Mouse (Mus musculus) stomach, embryonic 14.5 days (tissue): ENCODE measurements around the gene Fam72a. TPM values are rescaled to one million over a fixed set of nuclear protein-coding genes. Genes with fewer than 3 reads are reported as not detected.

Experiments
- ATAC-seq: fragments of 200-750 bp; cut with Nextera tagmentation; 2 replicates; pipeline ENCODE4 v1.8.0; 2017; ENCODE audit warnings: low read depth, moderate TSS enrichment; ENCODE audit not compliant: insufficient number of reproducible peaks, insufficient read depth, low FRiP score
- H3K27ac ChIP-seq: fragments of 300-500 bp; sonication (generic); 2 replicates; pipeline ENCODE4 v1.5.1; 2014; ENCODE audit warnings: mild to moderate bottlenecking, low read length, moderate library complexity, mixed read lengths
- H3K27me3 ChIP-seq: fragments of 300-500 bp; sonication (generic); 2 replicates; pipeline ENCODE4 v1.6.1; 2014; ENCODE audit warnings: low read length, control low read depth, mixed read lengths; ENCODE audit not compliant: control insufficient read depth, insufficient read depth
- H3K36me3 ChIP-seq: fragments of 300-500 bp; sonication (generic); 2 replicates; pipeline ENCODE4 v1.6.1; 2014; ENCODE audit warnings: mild to moderate bottlenecking, control low read depth, low read length, moderate library complexity, mixed read lengths; ENCODE audit not compliant: control insufficient read depth, insufficient read depth
- H3K4me1 ChIP-seq: fragments of 300-500 bp; sonication (generic); 2 replicates; pipeline ENCODE4 v1.6.1; 2014; ENCODE audit warnings: low read length, control low read depth, mixed read lengths; ENCODE audit not compliant: control insufficient read depth, insufficient read depth
- H3K4me2 ChIP-seq: fragments of 300-500 bp; sonication (generic); replicated peaks from 2 replicates; pipeline ENCODE4 v1.6.1; 2014; ENCODE audit warnings: low read depth, low read length, control low read depth
- H3K4me3 ChIP-seq: fragments of 300-500 bp; sonication (generic); 2 replicates; pipeline ENCODE4 v1.5.1; 2014; ENCODE audit warnings: low read depth, low read length, control low read depth
- H3K9ac ChIP-seq: fragments of 300-500 bp; sonication (generic); replicated peaks from 2 replicates; pipeline ENCODE4 v1.6.1; 2014; ENCODE audit warnings: low read depth, mild to moderate bottlenecking, control low read depth, low read length, moderate library complexity, mixed read lengths
- H3K9me3 ChIP-seq: fragments of 300-500 bp; sonication (generic); 2 replicates; pipeline ENCODE4 v1.6.1; 2016; ENCODE audit warnings: low read depth, low read length, control low read depth; ENCODE audit not compliant: control insufficient read depth
- WGBS: fragments of 180-500 bp; shearing (Covaris S2); extraction: QIAGEN DNeasy Blood & Tissue Kit; methylation state at CpG from one replicate; pipeline ENCODE4 v1.1.7; 2014; 5-methylcytosine and 5-hydroxymethylcytosine counted together
- polyA plus RNA-seq: library from polyadenylated mRNA; unstranded; fragments of >200 nt; fragmentation: Nextera tagmentation; extraction: Ambion mirVana; gene quantifications from 2 replicates; pipeline ENCODE4 v1.2.1, GENCODE M21; 2014

Fam72a gene
- polyA plus RNA-seq, 1 experiment from 2014 or later, result 3.2 TPM

GRCm38 (mm10) chr1:131541431-131541830, 13.7 kb downstream of the Fam72a start:
- WGBS, result 52% methylated on average over 3 of the region's 3 CpGs
- H3K27ac ChIP-seq, result 0 out of 2 replicates have a peak overlapping the region, but pooled peaks have one; percentile 21
- no peaks in the 10 kb centered on the region; the same call in 1 of the 2 replicates for H3K36me3 ChIP-seq
- H3K4me3 ChIP-seq, result no peak overlapping the region
- no peaks in the 10 kb centered on the region for H3K4me1 ChIP-seq
- no peaks in the 10 kb centered on the region for H3K27me3 ChIP-seq
- no peak overlapping the region for H3K4me2 ChIP-seq
- no peak overlapping the region for H3K9ac ChIP-seq
- no peak for ATAC-seq
- H3K9me3 ChIP-seq, result no peaks in the 10 kb centered on the region

DNA sequence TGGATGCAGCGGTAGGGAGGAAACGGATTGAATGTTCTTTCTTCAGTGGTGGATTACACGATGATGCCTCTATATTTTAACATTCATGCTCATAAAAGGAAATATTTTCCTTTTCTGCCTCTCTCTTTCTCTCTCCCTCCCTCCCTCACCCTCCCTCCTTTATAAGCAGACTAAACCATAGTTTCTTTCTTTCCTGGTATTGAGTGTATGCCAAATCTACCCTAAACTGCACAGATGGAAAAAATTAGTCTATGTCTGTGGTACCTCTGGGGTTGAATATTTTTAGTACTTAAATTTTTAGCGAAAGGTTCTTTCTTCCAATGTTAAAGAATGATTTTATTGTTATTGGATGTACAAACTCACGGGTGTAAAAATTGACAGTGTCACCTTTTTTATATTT, 14.2 kb downstream of the Fam72a start:
- Histone ChIP-seq H3K36me3 (no peaks in the 10 kb centered on the region; the same call in 1 of the 2 replicates), H3K4me1 (no peaks in the 10 kb centered on the region), H3K4me2 (no peak overlapping the region), H3K9ac (no peak overlapping the region), H3K27ac (no peak overlapping the region), H3K27me3 (no peaks in the 10 kb centered on the region), H3K9me3 (no peaks in the 10 kb centered on the region), H3K4me3 (no peak overlapping the region)
- ATAC-seq, result no peak
- WGBS, result 86% methylated on average over 5 of the region's 5 CpGs

DNA sequence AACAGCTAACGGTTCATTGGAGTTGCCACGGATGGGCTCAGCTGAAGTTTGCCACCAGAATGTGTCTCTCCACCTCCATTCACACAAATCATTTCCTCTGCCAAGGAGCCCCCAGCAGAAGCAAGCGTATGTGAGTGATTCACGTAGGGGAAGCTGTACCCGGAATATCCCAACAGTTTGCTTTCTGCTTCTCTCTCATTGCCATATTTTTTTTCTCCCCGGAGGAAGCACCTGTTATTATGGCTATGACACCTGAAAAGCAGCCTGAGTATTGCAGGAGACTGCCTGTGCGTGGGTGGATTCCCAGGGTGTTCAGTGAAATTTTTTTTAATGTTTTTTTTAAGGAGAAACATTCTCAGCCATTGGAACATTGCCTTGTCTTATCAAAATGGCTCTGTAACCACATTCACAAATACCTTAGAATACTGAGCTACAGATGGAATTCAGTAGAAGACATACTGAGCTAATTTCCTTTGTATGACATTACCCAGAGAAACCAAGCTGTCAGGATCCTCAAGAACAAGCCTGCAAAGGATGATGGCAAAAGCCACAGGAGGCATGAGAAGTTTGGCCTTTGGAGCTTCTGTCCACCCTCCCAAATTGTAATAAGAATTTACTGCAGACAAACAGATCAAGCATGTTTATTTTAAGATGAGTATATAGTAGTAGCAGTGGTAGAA, 16.3 kb downstream of the Fam72a start:
- no peak overlapping the region for H3K27ac ChIP-seq
- H3K9ac ChIP-seq, result no peak overlapping the region
- no peaks in the 10 kb centered on the region for H3K9me3 ChIP-seq
- no peaks in the 10 kb centered on the region for H3K4me1 ChIP-seq
- H3K36me3 ChIP-seq, result no peaks in the 10 kb centered on the region
- no peak overlapping the region for H3K4me3 ChIP-seq
- WGBS, result 76% methylated on average over 7 of the region's 7 CpGs
- no peaks in the 10 kb centered on the region for H3K27me3 ChIP-seq
- no peak overlapping the region for H3K4me2 ChIP-seq
- ATAC-seq, result no peak

DNA sequence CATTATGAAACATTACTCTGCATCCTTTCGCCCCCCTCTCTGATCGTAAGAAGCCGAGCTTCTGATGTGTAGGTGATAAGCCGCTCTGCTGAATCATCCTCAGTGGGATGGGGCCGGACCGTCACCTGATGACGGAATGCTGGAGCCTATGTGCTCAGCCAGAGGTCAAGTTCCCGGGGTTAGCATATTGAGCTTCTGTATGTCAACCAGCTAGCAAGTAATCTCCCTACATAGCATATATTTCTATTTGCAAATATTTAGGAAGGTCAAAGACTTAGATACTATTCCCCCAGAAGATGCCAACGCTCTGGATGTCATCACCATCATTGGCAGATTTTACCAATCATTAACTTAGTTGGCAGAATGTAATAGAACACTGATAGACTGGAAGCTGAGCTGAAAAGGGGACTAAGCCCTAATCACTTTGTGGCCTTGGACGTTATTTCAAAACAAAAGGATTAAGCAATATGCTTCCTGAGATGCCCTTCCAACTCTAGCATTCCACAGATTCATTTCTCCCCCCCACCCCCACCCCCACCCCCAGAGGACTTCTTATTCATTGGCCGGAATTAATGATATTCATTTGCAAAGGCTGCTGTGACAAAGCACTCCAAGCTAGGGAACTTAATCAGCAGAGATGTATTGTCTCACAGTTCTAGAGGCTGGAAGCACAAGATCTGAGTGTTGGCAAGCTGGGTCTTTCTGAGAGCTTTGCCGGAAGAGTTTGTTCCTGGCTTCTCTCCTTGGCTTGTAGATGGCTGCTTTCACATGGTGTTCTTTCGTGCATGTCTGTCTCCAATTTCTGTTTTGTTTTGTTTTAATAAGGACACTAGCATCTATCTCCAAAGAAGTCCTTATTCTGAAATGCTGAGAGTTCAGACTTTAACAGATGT, 19.3 kb downstream of the Fam72a start:
- no peaks in the 10 kb centered on the region for H3K4me1 ChIP-seq
- no peaks in the 10 kb centered on the region for H3K9me3 ChIP-seq
- H3K27ac ChIP-seq, result no peak overlapping the region
- no peak for ATAC-seq
- WGBS, result 66% methylated on average over 13 of the region's 13 CpGs
- no peaks in the 10 kb centered on the region for H3K27me3 ChIP-seq
- H3K9ac ChIP-seq, result no peak overlapping the region
- no peaks in the 10 kb centered on the region for H3K36me3 ChIP-seq
- no peak overlapping the region for H3K4me3 ChIP-seq
- H3K4me2 ChIP-seq, result no peak overlapping the region

DNA sequence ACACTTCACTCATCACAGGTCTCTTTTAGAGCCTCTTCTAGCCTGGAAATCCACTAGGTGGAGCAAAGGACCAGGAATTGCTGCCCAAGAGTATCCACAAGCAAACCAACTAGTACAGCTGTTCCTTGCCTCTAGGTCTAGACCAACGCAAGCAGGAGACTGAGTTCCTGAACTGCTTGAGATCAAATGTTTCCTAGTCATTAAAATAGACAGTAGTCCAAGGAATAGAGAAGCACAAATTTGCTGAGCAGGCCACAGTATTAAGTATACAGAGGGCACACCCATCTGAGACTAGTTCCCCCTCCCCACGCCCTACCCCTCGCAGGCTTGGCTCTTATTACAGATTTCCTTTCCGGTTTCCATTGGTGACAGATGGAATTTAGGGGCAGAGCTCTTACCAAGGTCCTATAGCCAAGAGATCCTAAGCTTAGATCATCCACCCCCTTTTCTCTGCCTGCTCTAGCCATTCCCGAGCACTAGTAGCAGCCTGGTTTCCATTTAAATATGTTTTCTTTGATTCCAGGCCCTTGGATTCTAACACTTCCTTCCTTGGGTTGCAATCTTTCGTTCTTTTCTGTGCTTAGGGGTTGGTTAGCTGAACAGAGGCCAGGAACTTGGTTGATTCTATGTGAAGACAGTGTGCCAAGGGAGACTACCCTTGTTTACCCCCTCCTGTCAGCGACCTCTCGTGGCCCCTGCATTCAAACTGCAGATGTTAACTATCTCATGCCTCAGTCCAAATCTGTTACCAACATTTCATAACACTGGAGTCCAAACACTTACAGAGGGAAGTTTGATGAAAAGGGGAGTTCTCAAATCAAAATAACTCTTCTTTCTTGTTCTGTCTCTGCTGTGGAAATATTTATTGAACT, 21.0 kb downstream of the Fam72a start:
- no peak overlapping the region for H3K4me2 ChIP-seq
- no peaks in the 10 kb centered on the region for H3K9me3 ChIP-seq
- no peaks in the 10 kb centered on the region for H3K4me1 ChIP-seq
- no peak for ATAC-seq
- H3K36me3 ChIP-seq, result no peaks in the 10 kb centered on the region
- H3K4me3 ChIP-seq, result no peak overlapping the region
- no peaks in the 10 kb centered on the region for H3K27me3 ChIP-seq
- no peak overlapping the region for H3K27ac ChIP-seq
- WGBS, result 37% methylated on average over 8 of the region's 8 CpGs
- H3K9ac ChIP-seq, result no peak overlapping the region

GRCm38 (mm10) chr1:131551956-131552355, 24.3 kb downstream of the Fam72a start:
- WGBS, result 85% methylated on average over 2 of the region's 2 CpGs

DNA sequence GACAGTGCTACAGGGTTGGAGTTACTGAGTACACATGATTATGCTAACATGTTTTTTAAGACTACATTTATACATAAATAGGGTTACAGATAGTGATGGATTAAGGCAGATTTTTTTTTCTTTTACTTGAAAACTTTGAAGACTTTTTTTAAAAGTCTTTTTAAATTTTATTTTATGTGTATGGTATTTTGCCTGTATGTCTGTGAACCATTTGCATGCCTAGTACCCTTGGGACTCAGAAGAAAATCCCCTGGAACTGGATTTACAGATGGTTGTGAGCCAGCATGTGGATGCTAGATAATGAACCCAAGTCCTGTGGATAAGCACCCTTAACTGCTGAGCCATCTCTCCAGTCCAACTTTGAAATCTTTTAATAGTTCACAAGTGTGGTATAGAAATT, 25.7 kb downstream of the Fam72a start:
- Histone ChIP-seq H3K4me2 (no peak overlapping the region), H3K27me3 (no peaks in the 10 kb centered on the region), H3K36me3 (no peaks in the 10 kb centered on the region), H3K9ac (no peak overlapping the region), H3K9me3 (no peaks in the 10 kb centered on the region), H3K4me3 (no peak overlapping the region), H3K4me1 (no peaks in the 10 kb centered on the region), H3K27ac (no peak overlapping the region)
- no peak for ATAC-seq

More at GRCm38 (mm10) chr1:131551956-131552355, 24.3 kb downstream of the Fam72a start:
- Histone ChIP-seq H3K27ac (no peak overlapping the region), H3K9ac (no peak overlapping the region), H3K4me3 (no peak overlapping the region), H3K36me3 (no peaks in the 10 kb centered on the region), H3K9me3 (no peaks in the 10 kb centered on the region), H3K4me2 (no peak overlapping the region), H3K27me3 (no peaks in the 10 kb centered on the region), H3K4me1 (no peaks in the 10 kb centered on the region)
- no peak for ATAC-seq
